Mouse (Mus musculus): ENCODE data around the gene Kyat3.
"Not testable (repeated sequence)": the region's sequence is repeated elsewhere in the genome, so short reads cannot be mapped to it uniquely, and the experiment has no call there.

The Kyat3 gene

GRCm38 (mm10) chr3:142700442-142701322, at the start of gene Kyat3:
Kyat3 (plus strand) TSS chr3:142701051.
- DNase-seq (ENCODE audit: low spot score), result peak; percentile 95

GRCm38 (mm10) chr3:142664723-142665122, 36.1 kb upstream of the Kyat3 start:
- no peak for DNase-seq (ENCODE audit: low spot score)

GRCm38 (mm10) chr3:142674607-142675006, 26.2 kb upstream of the Kyat3 start:
- peak; percentile 20 for DNase-seq (ENCODE audit: low spot score)

- no peak for DNase-seq (ENCODE audit: low spot score)
Measured at GRCm38 (mm10) chr3:142687939-142688338, 12.9 kb upstream of the Kyat3 start.

- DNase-seq (ENCODE audit: low spot score), result no peak
Measured at GRCm38 (mm10) chr3:142688353-142688752, 12.5 kb upstream of the Kyat3 start.

GRCm38 (mm10) chr3:142696517-142696916, 4.3 kb upstream of the Kyat3 start:
- no peak for DNase-seq (ENCODE audit: low spot score)

GRCm38 (mm10) chr3:142701407-142701989, 647 bp downstream of the Kyat3 start:
- no peak for DNase-seq (ENCODE audit: low spot score)

- DNase-seq (ENCODE audit: low spot score), result no peak
Measured at GRCm38 (mm10) chr3:142706581-142707444, 6.0 kb downstream of the Kyat3 start.

- not testable (repeated sequence) for DNase-seq (ENCODE audit: low spot score)
Measured at GRCm38 (mm10) chr3:142708181-142708848, 7.5 kb downstream of the Kyat3 start.

- peak; percentile 90 for DNase-seq (ENCODE audit: low spot score)
Measured at GRCm38 (mm10) chr3:142708849-142709419, 8.1 kb downstream of the Kyat3 start.

- peak; percentile 66 for DNase-seq (ENCODE audit: low spot score)
Measured at GRCm38 (mm10) chr3:142710360-142711007, 9.6 kb downstream of the Kyat3 start.

- no peak for DNase-seq (ENCODE audit: low spot score)
Measured at GRCm38 (mm10) chr3:142711372-142711771, 10.5 kb downstream of the Kyat3 start.

- not testable (repeated sequence) for DNase-seq (ENCODE audit: low spot score)
Measured at GRCm38 (mm10) chr3:142712401-142713040, 11.7 kb downstream of the Kyat3 start.

GRCm38 (mm10) chr3:142725481-142725880, 24.6 kb downstream of the Kyat3 start:
- no peak for DNase-seq (ENCODE audit: low spot score)

GRCm38 (mm10) chr3:142725969-142726672, 25.3 kb downstream of the Kyat3 start:
- DNase-seq (ENCODE audit: low spot score), result no peak

- no peak for DNase-seq (ENCODE audit: low spot score)
Measured at GRCm38 (mm10) chr3:142734291-142734690, 33.4 kb downstream of the Kyat3 start.

GRCm38 (mm10) chr3:142740896-142741295, 40.0 kb downstream of the Kyat3 start:
- no peak for DNase-seq (ENCODE audit: low spot score)

- peak; percentile 82 for DNase-seq (ENCODE audit: low spot score)
Measured at GRCm38 (mm10) chr3:142743973-142744898, 43.4 kb downstream of the Kyat3 start.

- DNase-seq (ENCODE audit: low spot score), result no peak
Measured at GRCm38 (mm10) chr3:142745076-142745475, 44.2 kb downstream of the Kyat3 start.
